Mouse (Mus musculus) embryonic fibroblast, embryonic 13.5 days (primary cell): Measurements from ENCODE around the gene Cpne2. TPM values are rescaled to one million over a fixed set of nuclear protein-coding genes. Genes with fewer than 3 reads are reported as not detected.

Experiments
- H3K27ac ChIP-seq: 2 replicates; pipeline ENCODE4 v1.5.1; 2012; ENCODE audit warnings: low read length, control low read depth, inconsistent platforms; ENCODE audit not compliant: insufficient read depth
- H3K4me1 ChIP-seq: 2 replicates; pipeline ENCODE4 v1.6.1; 2011; ENCODE audit warnings: low read length; ENCODE audit not compliant: control insufficient read depth, insufficient read depth
- H3K4me3 ChIP-seq: 2 replicates; pipeline ENCODE4 v1.5.1; 2011; ENCODE audit warnings: mild to moderate bottlenecking, control low read depth, low read length; ENCODE audit not compliant: insufficient read depth
- CTCF ChIP-seq: IDR thresholded peaks from 2 replicates; pipeline ENCODE4 v1.5.1; 2011; ENCODE audit warnings: mild to moderate bottlenecking, control low read depth, low read length, moderate library complexity, borderline replicate concordance; ENCODE audit not compliant: insufficient read depth
- POLR2A ChIP-seq: IDR thresholded peaks from 2 replicates; pipeline ENCODE4 v1.6.1; 2011; ENCODE audit warnings: low read depth, mild to moderate bottlenecking, control low read depth, low read length, moderate library complexity
- polyA plus RNA-seq: library from polyadenylated mRNA; stranded (reverse); fragments of >200 nt; gene quantifications from 2 replicates; pipeline ENCODE4 v1.2.4, GENCODE M21; 2011; ENCODE audit warnings: low read depth; ENCODE audit not compliant: missing spikeins, insufficient read length

Cpne2 gene
- polyA plus RNA-seq, 1 experiment, result 29.5 TPM

DNA sequence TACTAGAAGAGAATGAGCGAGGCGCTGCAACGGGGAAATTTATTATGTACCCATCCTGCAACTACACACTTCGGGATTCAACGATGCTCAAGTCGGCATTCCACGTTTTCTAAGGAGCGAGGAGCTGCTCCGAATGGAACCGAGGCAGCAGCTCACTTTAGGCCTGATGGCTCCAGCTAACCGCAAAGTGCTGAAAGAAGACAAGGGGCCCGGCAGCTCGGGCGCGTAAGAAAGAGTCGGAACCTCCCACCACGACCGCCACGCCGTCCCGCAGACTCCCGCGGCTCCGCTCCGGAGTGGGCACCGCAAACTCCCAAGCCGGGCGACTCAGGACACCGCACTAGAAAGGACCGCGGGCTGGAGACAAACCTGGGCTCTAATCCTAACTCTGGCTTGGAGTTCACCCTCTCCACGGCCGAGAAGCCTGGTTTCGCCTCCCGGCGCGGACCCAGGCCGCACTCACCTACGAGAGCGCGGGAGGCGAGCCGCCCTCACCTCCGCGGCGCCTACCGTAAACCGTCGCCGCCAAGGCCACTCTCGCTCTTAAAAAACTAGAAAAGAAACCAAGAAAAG lies 68.3 kb downstream of the Cpne2 start:
- peak overlapping the region; percentile 90 for H3K4me3 ChIP-seq
- no peaks in the 10 kb centered on the region for H3K4me1 ChIP-seq
- H3K27ac ChIP-seq, result no peak overlapping the region; the same call in 1 of the 2 replicates
- TF ChIP-seq POLR2A, result peak; percentile 41; the same call in 1 of the 2 replicates
- TF ChIP-seq CTCF, result no peak

DNA sequence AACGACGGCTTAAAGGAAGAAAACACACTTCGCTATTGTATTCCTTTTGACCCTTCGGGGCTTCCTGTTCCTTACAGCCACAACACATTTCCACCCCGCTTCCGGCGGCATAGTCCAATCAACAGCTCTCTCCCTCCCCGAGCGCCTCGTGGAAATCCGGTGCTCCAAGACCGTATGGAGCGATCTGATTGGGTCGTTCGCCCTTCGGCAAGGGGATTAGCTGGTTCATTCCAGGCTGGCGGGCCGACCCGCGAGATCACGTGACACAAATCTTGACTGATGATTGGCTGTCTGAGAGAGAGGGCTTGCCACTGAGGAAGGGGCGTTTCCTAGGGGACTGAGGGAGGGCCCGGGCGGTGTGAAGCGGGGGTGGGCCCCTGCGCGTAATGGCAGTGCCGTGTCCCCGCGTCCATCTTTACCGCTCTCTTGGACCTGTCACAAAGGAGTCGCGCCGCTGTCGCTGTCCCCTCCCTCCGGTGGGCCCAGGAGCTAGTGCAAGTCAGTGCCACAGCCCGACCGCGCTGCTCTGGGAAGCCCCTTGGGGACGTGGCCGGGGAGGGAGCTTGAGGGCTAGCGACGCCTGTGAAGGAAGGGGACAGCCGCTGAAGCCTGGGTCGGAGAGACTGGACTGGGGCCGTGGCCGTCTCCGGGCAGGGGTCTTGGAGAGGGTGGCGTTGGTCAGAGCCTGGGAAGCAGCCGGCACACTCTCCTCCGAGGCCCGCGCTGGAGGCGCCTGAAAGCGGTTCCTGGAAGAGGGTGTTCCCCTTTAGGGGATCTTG lies 69.0 kb downstream of the Cpne2 start, which contains the start of the genes Rspry1 and Fam192a:
Gene Rspry1, plus strand, starts transcription at position 331 of the 779 bp plus-strand sequence.
Gene Fam192a, minus strand, starts transcription at position 391 of the 779 bp plus-strand sequence.
- peak within 1 kb of the TSS; percentile 90 for H3K4me3 ChIP-seq
- no peaks in the 10 kb centered on the region for H3K4me1 ChIP-seq
- TF ChIP-seq CTCF, result no peak
- peak; percentile 94 for TF ChIP-seq POLR2A

DNA sequence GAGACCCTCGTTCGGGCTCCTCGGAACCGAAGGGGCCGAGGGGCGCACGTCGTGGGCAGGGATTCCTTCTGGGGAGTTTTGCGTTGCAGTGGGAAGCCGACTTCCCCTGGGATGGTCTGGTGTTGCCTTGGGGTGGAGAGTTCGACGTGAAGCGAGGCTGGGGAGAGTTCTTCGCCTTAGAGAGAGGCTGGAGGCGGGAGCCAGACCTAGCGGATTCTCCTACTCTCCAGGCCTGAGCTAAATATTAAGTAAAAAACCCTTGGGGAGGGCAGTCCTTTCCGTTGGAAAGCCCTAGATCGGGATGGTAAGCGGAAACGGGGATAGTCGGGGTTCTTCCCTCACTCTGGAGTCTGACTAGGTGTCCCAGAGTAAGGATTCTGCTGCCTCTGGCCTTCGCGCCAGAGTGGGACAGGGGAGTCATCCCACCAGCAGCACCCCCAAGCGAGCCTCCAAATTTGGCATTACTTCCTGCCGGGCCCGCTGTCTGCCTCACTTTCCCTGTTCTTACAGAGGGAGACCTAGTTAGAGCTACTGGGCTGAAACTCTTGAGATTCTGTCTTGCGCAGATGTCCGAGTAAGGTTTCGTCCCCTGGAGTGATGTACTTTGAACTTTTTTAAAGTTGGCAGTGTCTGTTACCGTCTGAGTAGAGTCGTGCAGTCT lies 69.8 kb downstream of the Cpne2 start:
- TF ChIP-seq POLR2A (peak; percentile 60), CTCF (no peak)
- Histone ChIP-seq H3K27ac (no peak overlapping the region), H3K4me1 (no peaks in the 10 kb centered on the region), H3K4me3 (peak overlapping the region; percentile 78)

More for the DNA sequence above, 69.0 kb downstream of the Cpne2 start, which contains the start of the genes Rspry1 and Fam192a:
- no peak within 1 kb of the TSS; the same call in 1 of the 2 replicates for H3K27ac ChIP-seq

DNA sequence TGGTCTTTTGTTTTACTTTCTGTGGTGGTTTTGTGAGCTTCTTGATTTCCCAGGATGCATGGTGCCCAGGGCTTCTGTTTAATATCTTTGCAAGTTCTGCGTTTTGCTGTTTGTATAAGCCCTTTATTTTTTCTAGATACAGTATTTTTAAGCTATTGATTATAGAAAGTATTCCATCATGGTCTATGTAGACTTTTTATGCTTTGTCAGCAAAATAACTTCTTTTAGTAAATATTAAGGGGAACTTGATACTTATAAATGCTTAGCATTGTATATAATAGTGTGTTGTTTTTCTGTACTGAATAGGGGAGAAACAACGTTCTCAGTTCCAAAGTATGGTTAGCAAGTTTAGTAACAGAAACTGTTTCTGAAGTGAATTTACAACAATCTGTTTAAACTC lies 71.2 kb downstream of the Cpne2 start:
- Histone ChIP-seq H3K4me1 (no peaks in the 10 kb centered on the region), H3K4me3 (no peak overlapping the region), H3K27ac (no peak overlapping the region)
- TF ChIP-seq POLR2A (no peak), CTCF (no peak)

DNA sequence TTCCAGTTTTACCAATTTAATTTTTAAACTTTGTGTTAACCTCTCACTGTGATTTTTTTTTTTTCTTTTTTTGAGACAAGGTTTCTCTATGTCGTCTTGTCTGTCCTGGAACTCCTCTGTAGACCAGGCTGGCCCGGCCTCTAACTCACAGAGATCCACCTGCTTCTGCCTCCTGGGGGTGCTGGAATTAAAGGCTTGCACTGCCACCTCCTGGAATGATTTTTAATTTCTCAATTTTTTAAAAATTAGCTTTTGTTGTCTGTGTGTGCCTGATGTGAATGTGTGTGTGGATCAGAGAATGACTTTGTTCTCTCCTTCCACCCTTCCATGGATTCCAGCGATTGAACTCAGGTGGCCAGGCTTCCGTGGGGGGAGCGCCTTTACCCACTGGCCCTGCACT lies 74.3 kb downstream of the Cpne2 start:
- Histone ChIP-seq H3K4me1 (no peaks in the 10 kb centered on the region), H3K27ac (no peak overlapping the region), H3K4me3 (no peak overlapping the region)
- no peak for TF ChIP-seq CTCF
- no peak for TF ChIP-seq POLR2A

Other genes with a start within 250 kb of the Cpne2 start
- 0.13 TPM in 1 of 2 replicates, not detected in the other for gene Slc12a3, start 203.8 kb upstream of the Cpne2 start, polyA plus RNA-seq
- 93.3 and 103 TPM in 2 replicates for gene Herpud1, start 146.6 kb upstream of the Cpne2 start, polyA plus RNA-seq
- 4.5 and 6.2 TPM in 2 replicates for gene Nlrc5, start 98.6 kb upstream of the Cpne2 start, polyA plus RNA-seq
- gene Rspry1, start 68.9 kb downstream of the Cpne2 start, polyA plus RNA-seq, result 28.5 and 43.2 TPM in 2 replicates
- gene Fam192a, start 69.0 kb downstream of the Cpne2 start, polyA plus RNA-seq, result 52.8 and 54.9 TPM in 2 replicates
- gene Arl2bp, start 133.6 kb downstream of the Cpne2 start, polyA plus RNA-seq, result 89.0 and 100 TPM in 2 replicates
- 0.60 TPM in 1 of 2 replicates, not detected in the other for gene Pllp, start 163.3 kb downstream of the Cpne2 start, polyA plus RNA-seq
- gene Ccl22, start 212.6 kb downstream of the Cpne2 start, polyA plus RNA-seq, result not detected in 2 replicates
- 30.9 and 34.7 TPM in 2 replicates for gene Cx3cl1, start 239.0 kb downstream of the Cpne2 start, polyA plus RNA-seq